Mouse (Mus musculus) adrenal gland, adult 2 months (tissue): Measurements from ENCODE around the gene Nhsl1. TPM values are rescaled to one million over a fixed set of nuclear protein-coding genes. Genes with fewer than 3 reads are reported as not detected.
"Not testable (repeated sequence)": the region's sequence is repeated elsewhere in the genome, so short reads cannot be mapped to it uniquely, and the experiment has no call there.

Experiments
- DNase-seq: peaks from one replicate; pipeline ENCODE4 v3.0.0; 2021
- polyA plus RNA-seq: library from polyadenylated mRNA; depleted of rRNA; stranded (reverse); fragments of >200 nt; gene quantifications from 2 replicates; pipeline ENCODE4 v1.2.3, GENCODE M21; 2012; rRNA removed
- total RNA-seq, 2 experiments: library from RNA; stranded (reverse); gene quantifications; 2 replicates each; pipeline ENCODE4 v1.2.3; 2021

Nhsl1 gene
- total and polyA plus RNA-seq, 3 experiments, result 2.2 to 4.3 (median 3.7) TPM

GRCm38 (mm10) chr10:18530161-18530560 lies 211.4 kb downstream of the Nhsl1 start:
- DNase-seq, result no peak

- no peak for DNase-seq
These were observed 213.5 kb downstream of the Nhsl1 start for GRCm38 (mm10) chr10:18532293-18532692.

GRCm38 (mm10) chr10:18536889-18537288 lies 218.1 kb downstream of the Nhsl1 start:
- DNase-seq, result no peak

GRCm38 (mm10) chr10:18545309-18545708 lies 226.5 kb downstream of the Nhsl1 start:
- DNase-seq, result no peak

- DNase-seq, result peak; percentile 81
These were observed 227.0 kb downstream of the Nhsl1 start, which contains the start of gene Hebp2 for GRCm38 (mm10) chr10:18545813-18546235. Gene Hebp2 (minus strand): TSS chr10:18546076.

GRCm38 (mm10) chr10:18547381-18547780 lies 228.6 kb downstream of the Nhsl1 start:
- DNase-seq, result no peak

- DNase-seq, result no peak
These were observed 230.8 kb downstream of the Nhsl1 start for GRCm38 (mm10) chr10:18549321-18550216.

GRCm38 (mm10) chr10:18559076-18559475 lies 240.3 kb downstream of the Nhsl1 start:
- DNase-seq, result not testable (repeated sequence)

- DNase-seq, result no peak
These were observed 242.7 kb downstream of the Nhsl1 start for GRCm38 (mm10) chr10:18561445-18561844.

GRCm38 (mm10) chr10:18562940-18563339 lies 244.2 kb downstream of the Nhsl1 start:
- DNase-seq, result peak; percentile 41

GRCm38 (mm10) chr10:18572581-18572980 lies 253.8 kb downstream of the Nhsl1 start:
- DNase-seq, result peak; percentile 8

Other genes with a start within 250 kb of the Nhsl1 start
- gene Ect2l, start 108.1 kb upstream of the Nhsl1 start, total RNA-seq, result not detected
- gene Ect2l, start 108.1 kb upstream of the Nhsl1 start, polyA plus RNA-seq, result not detected in 2 replicates
- gene Ccdc28a, start 84.0 kb upstream of the Nhsl1 start, total RNA-seq, result 10 to 100 TPM; 10.5 to 12.2 TPM
- gene Ccdc28a, start 84.0 kb upstream of the Nhsl1 start, polyA plus RNA-seq, result 15.4 and 18.2 TPM in 2 replicates
- gene Hebp2, start 227.1 kb downstream of the Nhsl1 start, total RNA-seq, result 1 to 10 TPM; 4.6 to 6.2 TPM
- 0.56 and 1.4 TPM in 2 replicates for gene Hebp2, start 227.1 kb downstream of the Nhsl1 start, polyA plus RNA-seq